19 mouse cellular contexts compared by ENCODE assay signal in genomic region chr1:177234462-177234861, GRCm38 (mm10). TPM values are rescaled to one million over a fixed set of nuclear protein-coding genes. Genes with fewer than 3 reads are reported as not detected.
DNase-seq lines count a peak whose midpoint lies in the region; ATAC-seq and TF ChIP-seq lines count a peak whose summit lies in the region.
"Had no signal": no experiment of that assay in that cellular context is flagged by ENCODE, and none has a peak within 500 bp of the region (broad histone marks: within the 10 kb centered on the region; RNA-seq: fewer than 3 reads in every experiment).

No protein-coding gene starts in this region.

- no peaks in the 10 kb centered on the region for H3K27me3 ChIP-seq in forebrain, embryonic 14.5 days (replicated peaks; ENCODE audit: control insufficient read depth, insufficient read depth, low read length)
- no peaks in the 10 kb centered on the region for H3K27me3 ChIP-seq in forebrain, embryonic 15.5 days
- H3K27me3 ChIP-seq in midbrain, postnatal 0 days (ENCODE audit: insufficient read depth, low read length), result no peaks in the 10 kb centered on the region
- no peaks in the 10 kb centered on the region for H3K27me3 ChIP-seq in midbrain, embryonic 15.5 days (replicated peaks)
- H3K27me3 ChIP-seq: embryonic facial prominence, embryonic 13.5 days; embryonic facial prominence, embryonic 15.5 days had no signal

- no peak for TF ChIP-seq CTCF in midbrain, postnatal 0 days (IDR thresholded peaks at IDR 0.05)
- TF ChIP-seq CTCF in brain, embryonic 14.5 days (IDR thresholded peaks at IDR 0.05; ENCODE audit: borderline replicate concordance, extremely low read depth, insufficient read depth, insufficient read length), result no peak

- no peak for ATAC-seq in forebrain, embryonic 14.5 days
- no peak; the same call in 1 of the 2 replicates for ATAC-seq in forebrain, embryonic 15.5 days (replicated peaks)
- no peak for ATAC-seq in midbrain, postnatal 0 days (ENCODE audit: low FRiP score)
- no peak for ATAC-seq in midbrain, embryonic 15.5 days (replicated peaks)

- no peak for TF ChIP-seq POLR2A in brain, embryonic 14.5 days (IDR thresholded peaks at IDR 0.05; ENCODE audit: borderline replicate concordance, extremely low read depth, insufficient read depth, insufficient read length, poor library complexity, severe bottlenecking)

- intact Hi-C loops in left cerebral cortex, postnatal 10 days (cut with DNase I), result no loop called here

- H3K27ac ChIP-seq in forebrain, embryonic 14.5 days (ENCODE audit: low read depth, low read length), result no peak overlapping the region
- no peak overlapping the region for H3K27ac ChIP-seq in forebrain, embryonic 15.5 days (replicated peaks)
- no peak overlapping the region for H3K27ac ChIP-seq in midbrain, postnatal 0 days (ENCODE audit: low read depth, low read length)
- H3K27ac ChIP-seq in midbrain, embryonic 15.5 days, result no peak overlapping the region
- H3K27ac ChIP-seq: embryonic facial prominence, embryonic 13.5 days; embryonic facial prominence, embryonic 15.5 days had no signal

- H3K4me1 ChIP-seq in forebrain, embryonic 14.5 days (ENCODE audit: control insufficient read depth, insufficient read depth, low read length), result no peaks in the 10 kb centered on the region
- H3K4me1 ChIP-seq in forebrain, embryonic 15.5 days, result peaks cover 10% of the 10 kb centered on the region; the same call in 1 of the 2 replicates
- no peaks in the 10 kb centered on the region for H3K4me1 ChIP-seq in midbrain, postnatal 0 days (ENCODE audit: insufficient read depth, low read length)
- no peaks in the 10 kb centered on the region for H3K4me1 ChIP-seq in midbrain, embryonic 15.5 days
- H3K4me1 ChIP-seq: embryonic facial prominence, embryonic 13.5 days; embryonic facial prominence, embryonic 15.5 days had no signal

- H3K9ac ChIP-seq in forebrain, embryonic 14.5 days (ENCODE audit: low read length), result no peak overlapping the region
- H3K9ac ChIP-seq in forebrain, embryonic 15.5 days (replicated peaks), result no peak overlapping the region
- H3K9ac ChIP-seq in midbrain, postnatal 0 days (replicated peaks; ENCODE audit: low read length, poor library complexity, severe bottlenecking), result no peak overlapping the region
- no peak overlapping the region for H3K9ac ChIP-seq in midbrain, embryonic 15.5 days
- H3K9ac ChIP-seq: embryonic facial prominence, embryonic 13.5 days; embryonic facial prominence, embryonic 15.5 days had no signal

- whole genome bisulfite sequencing in forebrain, embryonic 14.5 days, result 59% methylated on average over 5 of the region's 5 CpGs
- WGBS in forebrain, embryonic 15.5 days, result 57% methylated on average over 5 of the region's 5 CpGs
- 77% methylated on average over 5 of the region's 5 CpGs for WGBS in midbrain, postnatal 0 days
- 86% methylated on average over 5 of the region's 5 CpGs for WGBS in midbrain, embryonic 15.5 days

- H3K4me3 ChIP-seq in forebrain, embryonic 14.5 days (ENCODE audit: low read depth, low read length), result no peak overlapping the region
- no peak overlapping the region for H3K4me3 ChIP-seq in forebrain, embryonic 15.5 days
- no peak overlapping the region for H3K4me3 ChIP-seq in midbrain, postnatal 0 days (ENCODE audit: low read depth, low read length)
- no peak overlapping the region for H3K4me3 ChIP-seq in midbrain, embryonic 15.5 days
- H3K4me3 ChIP-seq: embryonic facial prominence, embryonic 13.5 days; embryonic facial prominence, embryonic 15.5 days; erythroblast, embryonic 14.5 days had no signal

- peaks cover 3% of the 10 kb centered on the region; the same call in 1 of the 2 replicates for H3K36me3 ChIP-seq in forebrain, embryonic 14.5 days (ENCODE audit: control insufficient read depth, insufficient read depth, low read length)
- peaks cover 8% of the 10 kb centered on the region; the same call in 1 of the 2 replicates for H3K36me3 ChIP-seq in forebrain, embryonic 15.5 days
- H3K36me3 ChIP-seq in midbrain, postnatal 0 days (ENCODE audit: insufficient read depth, low read length), result no peaks in the 10 kb centered on the region
- peaks cover 3% of the 10 kb centered on the region; the same call in 1 of the 2 replicates for H3K36me3 ChIP-seq in midbrain, embryonic 15.5 days (replicated peaks)
- H3K36me3 ChIP-seq: embryonic facial prominence, embryonic 13.5 days; embryonic facial prominence, embryonic 15.5 days had no signal

- no peaks in the 10 kb centered on the region for H3K9me3 ChIP-seq in forebrain, embryonic 14.5 days (replicated peaks; ENCODE audit: control insufficient read depth, low read length)
- no peaks in the 10 kb centered on the region for H3K9me3 ChIP-seq in forebrain, embryonic 15.5 days
- no peaks in the 10 kb centered on the region for H3K9me3 ChIP-seq in midbrain, postnatal 0 days (ENCODE audit: low read length)
- H3K9me3 ChIP-seq in midbrain, embryonic 15.5 days, result no peaks in the 10 kb centered on the region
- H3K9me3 ChIP-seq: embryonic facial prominence, embryonic 13.5 days; embryonic facial prominence, embryonic 15.5 days had no signal

- no peak overlapping the region for H3K4me2 ChIP-seq in forebrain, embryonic 14.5 days (ENCODE audit: low read length)
- no peak overlapping the region for H3K4me2 ChIP-seq in forebrain, embryonic 15.5 days (replicated peaks)
- no peak overlapping the region for H3K4me2 ChIP-seq in midbrain, postnatal 0 days (ENCODE audit: low read depth, low read length, poor library complexity, severe bottlenecking)
- H3K4me2 ChIP-seq in midbrain, embryonic 15.5 days, result no peak overlapping the region
- H3K4me2 ChIP-seq: embryonic facial prominence, embryonic 13.5 days; embryonic facial prominence, embryonic 15.5 days had no signal

- DNase-seq in forebrain, embryonic 14.5 days (ENCODE audit: low spot score), result peak; percentile 27
- peak; percentile 2 for DNase-seq in midbrain, postnatal 0 days (ENCODE audit: low spot score)
- peak; percentile 59 for DNase-seq in brain, embryonic 14.5 days (ENCODE audit: low read depth)
- no peak for DNase-seq in left cerebral cortex, postnatal 10 days (ENCODE audit: extremely low spot score in 1 of 2, low spot score in 2 of 2)
- DNase-seq: adrenal gland, adult 2 months; adrenal gland, postnatal 10 days; adrenal gland, postnatal 25 days; cerebellum, adult 11 months; cerebellum, adult 18-20 months; cerebellum, adult 8-10 months; cerebellum, adult 9-11 months; cerebellum, postnatal 14 days; cerebellum, postnatal 36 days; embryo, embryonic 11 days had no signal

RNA-seq across cellular contexts. Expression of gene Akt3, which starts 23.5 kb away (rescaled TPM):
- polyA plus RNA-seq in forebrain, embryonic 14.5 days (2014; fragmentation: Nextera tagmentation; extraction: Ambion mirVana), result 38.8 and 39.0 TPM in 2 replicates
- 37.3 and 38.8 TPM in 2 replicates for polyA plus RNA-seq in forebrain, embryonic 15.5 days (2015; fragmentation: Nextera tagmentation; extraction: Ambion mirVana)
- total RNA-seq in midbrain, postnatal 0 days (2014; rRNA removed), result 92.6 and 94.8 TPM in 2 replicates
- 12.7 and 14.5 TPM in 2 replicates for polyA plus RNA-seq in midbrain, postnatal 0 days (2015; fragmentation: Nextera tagmentation; extraction: Ambion mirVana)
- polyA plus RNA-seq in midbrain, embryonic 15.5 days (2015; fragmentation: Nextera tagmentation; extraction: Ambion mirVana), result 22.4 and 23.4 TPM in 2 replicates
- polyA plus RNA-seq in brain, embryonic 14.5 days (2012; rRNA removed), result 34.4 and 55.5 TPM in 2 replicates
- total RNA-seq in left cerebral cortex, postnatal 10 days (2021), result 100 to 1,000 TPM; 314 to 337 TPM
- polyA plus RNA-seq: erythroblast, embryonic 14.5 days had no signal

Comparison
In these comparisons a context has a peak if more than half of its experiments do, and no peak if none do; other contexts are left out.
1. DNase-seq: peak in forebrain, embryonic 14.5 days (single experiment), midbrain, postnatal 0 days (single experiment) and brain, embryonic 14.5 days (single experiment); none in left cerebral cortex, postnatal 10 days (0 of 2).